Mouse (Mus musculus) liver, adult 2 months (tissue): ENCODE data around the gene Fut11. TPM values are rescaled to one million over a fixed set of nuclear protein-coding genes. Genes with fewer than 3 reads are reported as not detected.

ENCODE experiments used
- DNase-seq: peaks from one replicate; pipeline ENCODE4 v3.0.0-alpha.2; 2011; ENCODE audit warnings: low read depth, low spot score; ENCODE audit errors: extremely low read depth
- H3K27ac ChIP-seq: fragments of 200-500 bp; replicated peaks from 2 replicates; pipeline ENCODE4 v1.5.1; 2012; ENCODE audit warnings: low read depth, mild to moderate bottlenecking, control low read depth, inconsistent platforms, low read length; ENCODE audit not compliant: insufficient read depth
- H3K27me3 ChIP-seq: fragments of 200-500 bp; 2 replicates; pipeline ENCODE4 v1.6.1; 2012; ENCODE audit warnings: mild to moderate bottlenecking, moderate library complexity, low read length, inconsistent platforms; ENCODE audit not compliant: control insufficient read depth, insufficient read depth
- H3K36me3 ChIP-seq: fragments of 200-500 bp; 2 replicates; pipeline ENCODE4 v1.6.1; 2012; ENCODE audit warnings: low read length, inconsistent platforms; ENCODE audit not compliant: control insufficient read depth, insufficient read depth
- H3K4me1 ChIP-seq: fragments of 200-500 bp; 2 replicates; pipeline ENCODE4 v1.6.1; 2011; ENCODE audit warnings: low read length; ENCODE audit not compliant: control insufficient read depth, insufficient read depth
- H3K4me3 ChIP-seq: fragments of 200-500 bp; 2 replicates; pipeline ENCODE4 v1.5.1; 2011; ENCODE audit warnings: low read depth, mild to moderate bottlenecking, control low read depth, low read length, moderate library complexity; ENCODE audit not compliant: insufficient read depth
- H3K79me2 ChIP-seq: fragments of 200-500 bp; 2 replicates; pipeline ENCODE4 v1.6.1; 2012; ENCODE audit warnings: inconsistent platforms, mild to moderate bottlenecking, low read length, moderate library complexity; ENCODE audit not compliant: control insufficient read depth, insufficient read depth
- H3K9ac ChIP-seq: fragments of 200-500 bp; 2 replicates; pipeline ENCODE4 v1.6.1; 2012; ENCODE audit warnings: low read depth, mild to moderate bottlenecking, control low read depth, inconsistent platforms, low read length
- CTCF ChIP-seq: fragments of 200-500 bp; IDR thresholded peaks from 2 replicates; pipeline ENCODE4 v1.5.1; 2011; ENCODE audit warnings: low read depth, low read length, control low read depth
- POLR2A ChIP-seq: fragments of 200-500 bp; IDR thresholded peaks from 2 replicates; pipeline ENCODE4 v1.6.1; 2011; ENCODE audit warnings: low read length, control low read depth; ENCODE audit not compliant: insufficient read depth; ENCODE audit errors: extremely low read depth
- WGBS: fragments of 180-500 bp; shearing (Covaris S2); methylation state at CpG from one replicate; pipeline ENCODE4 v1.1.7; 2018; 5-methylcytosine and 5-hydroxymethylcytosine counted together
- polyA plus RNA-seq: library from polyadenylated mRNA; depleted of rRNA; stranded (reverse); fragments of >200 nt; gene quantifications from 2 replicates; pipeline ENCODE4 v1.2.3, GENCODE M21; 2012; rRNA removed
- total RNA-seq: library from RNA; depleted of rRNA; stranded (reverse); fragments of >200 nt; gene quantifications from 2 replicates; pipeline ENCODE4 v1.2.3, GENCODE M21; 2014; rRNA removed

Fut11 gene
- 3.3 and 3.7 TPM in 2 replicates for total RNA-seq
- polyA plus RNA-seq = 2.5 and 3.8 TPM in 2 replicates

GRCm38 (mm10) chr14:20694884-20695760 is at the start of gene Fut11:
Gene Fut11 (plus strand): TSS chr14:20694968.
- WGBS = 59% methylated on average over 111 of the region's 111 CpGs
- H3K27ac ChIP-seq = peak within 1 kb of the TSS; percentile 67
- peaks cover 49% of the 10 kb centered on the region for H3K36me3 ChIP-seq
- H3K4me3 ChIP-seq = peak within 1 kb of the TSS; percentile 69
- no peak for DNase-seq
- H3K9ac ChIP-seq = peak within 1 kb of the TSS; percentile 78
- peaks cover 17% of the 10 kb centered on the region; the same call in 1 of the 2 replicates for H3K79me2 ChIP-seq
- no peaks in the 10 kb centered on the region for H3K27me3 ChIP-seq
- peak; percentile 43; the same call in 1 of the 2 replicates for TF ChIP-seq POLR2A
- no peak for TF ChIP-seq CTCF
- H3K4me1 ChIP-seq = no peaks in the 10 kb centered on the region; the same call in none of the 2 replicates

GRCm38 (mm10) chr14:20645547-20645946 is 49.2 kb upstream of the Fut11 start:
- H3K79me2 ChIP-seq = no peaks in the 10 kb centered on the region
- WGBS = 49% methylated on average over 3 of the region's 3 CpGs

GRCm38 (mm10) chr14:20646381-20646780 is 48.4 kb upstream of the Fut11 start:
- no peak overlapping the region for H3K4me3 ChIP-seq
- H3K9ac ChIP-seq = no peak overlapping the region
- H3K27me3 ChIP-seq = no peaks in the 10 kb centered on the region
- no peak for TF ChIP-seq CTCF
- TF ChIP-seq POLR2A = no peak
- no peak for DNase-seq
- no peaks in the 10 kb centered on the region for H3K36me3 ChIP-seq
- no peaks in the 10 kb centered on the region for H3K4me1 ChIP-seq
- no peaks in the 10 kb centered on the region for H3K79me2 ChIP-seq
- no peak overlapping the region for H3K27ac ChIP-seq

More at GRCm38 (mm10) chr14:20645547-20645946, 49.2 kb upstream of the Fut11 start:
- Histone ChIP-seq H3K27ac (no peak overlapping the region), H3K9ac (no peak overlapping the region), H3K27me3 (no peaks in the 10 kb centered on the region), H3K36me3 (no peaks in the 10 kb centered on the region), H3K4me1 (no peaks in the 10 kb centered on the region), H3K4me3 (no peak overlapping the region)
- DNase-seq = no peak
- TF ChIP-seq POLR2A (no peak), CTCF (no peak)

GRCm38 (mm10) chr14:20651000-20651399 is 43.8 kb upstream of the Fut11 start:
- WGBS = 92% methylated on average over 2 of the region's 2 CpGs
- H3K27me3 ChIP-seq = no peaks in the 10 kb centered on the region
- H3K27ac ChIP-seq = no peak overlapping the region
- no peaks in the 10 kb centered on the region for H3K36me3 ChIP-seq
- DNase-seq = no peak
- TF ChIP-seq POLR2A (no peak), CTCF (no peak)
- H3K9ac ChIP-seq = no peak overlapping the region
- H3K4me3 ChIP-seq = no peak overlapping the region
- no peaks in the 10 kb centered on the region for H3K79me2 ChIP-seq
- H3K4me1 ChIP-seq = no peaks in the 10 kb centered on the region; the same call in 1 of the 2 replicates

- Histone ChIP-seq H3K27ac (no peak overlapping the region), H3K36me3 (no peaks in the 10 kb centered on the region), H3K27me3 (no peaks in the 10 kb centered on the region), H3K4me1 (no peaks in the 10 kb centered on the region; the same call in 1 of the 2 replicates), H3K9ac (no peak overlapping the region), H3K79me2 (no peaks in the 10 kb centered on the region), H3K4me3 (no peak overlapping the region)
- no peak for DNase-seq
- 75% methylated on average over 4 of the region's 4 CpGs for WGBS
- TF ChIP-seq CTCF (no peak), POLR2A (no peak)
Measured at GRCm38 (mm10) chr14:20651722-20652256, 43.0 kb upstream of the Fut11 start.
